Mouse (Mus musculus) heart, embryonic 12.5 days (tissue): Measurements from ENCODE around the gene Hnrnpd. TPM values are rescaled to one million over a fixed set of nuclear protein-coding genes. Genes with fewer than 3 reads are reported as not detected.
A peak's percentile ranks its signal among the peaks of the same experiment; 100 is the strongest.

Experiments
- ATAC-seq: fragments of 200-750 bp; cut with Nextera tagmentation; 2 replicates; pipeline ENCODE4 v1.8.0; 2017; ENCODE audit warnings: moderate TSS enrichment, moderate library complexity; ENCODE audit not compliant: insufficient number of reproducible peaks, low FRiP score
- H3K27ac ChIP-seq: fragments of 300-500 bp; sonication (generic); 2 replicates; pipeline ENCODE4 v1.5.1; 2016; ENCODE audit warnings: mild to moderate bottlenecking, moderate library complexity; ENCODE audit not compliant: poor library complexity, severe bottlenecking
- H3K27me3 ChIP-seq: fragments of 300-500 bp; sonication (generic); replicated peaks from 2 replicates; pipeline ENCODE4 v1.6.1; 2016; ENCODE audit warnings: mild to moderate bottlenecking, moderate library complexity
- H3K36me3 ChIP-seq: fragments of 300-500 bp; sonication (generic); 2 replicates; pipeline ENCODE4 v1.6.1; 2016; ENCODE audit warnings: mild to moderate bottlenecking, moderate library complexity
- H3K4me1 ChIP-seq: fragments of 300-500 bp; sonication (generic); replicated peaks from 2 replicates; pipeline ENCODE4 v1.6.1; 2016; ENCODE audit warnings: mild to moderate bottlenecking
- H3K4me2 ChIP-seq: fragments of 300-500 bp; sonication (generic); 2 replicates; pipeline ENCODE4 v1.6.1; 2016; ENCODE audit warnings: mild to moderate bottlenecking, moderate library complexity
- H3K4me3 ChIP-seq: fragments of 300-500 bp; sonication (generic); 2 replicates; pipeline ENCODE4 v1.5.1; 2016; ENCODE audit warnings: mild to moderate bottlenecking
- H3K9ac ChIP-seq: fragments of 300-500 bp; sonication (generic); 2 replicates; pipeline ENCODE4 v1.6.1; 2016; ENCODE audit warnings: mild to moderate bottlenecking, moderate library complexity
- H3K9me3 ChIP-seq: fragments of 300-500 bp; sonication (generic); replicated peaks from 2 replicates; pipeline ENCODE4 v1.6.1; 2016; ENCODE audit warnings: mild to moderate bottlenecking, moderate library complexity
- WGBS: fragments of 180-500 bp; shearing (Covaris S2); methylation state at CpG from one replicate; pipeline ENCODE4 v1.1.7; 2016; 5-methylcytosine and 5-hydroxymethylcytosine counted together
- polyA plus RNA-seq: library from polyadenylated mRNA; unstranded; fragments of >200 nt; fragmentation: Nextera tagmentation; extraction: Ambion mirVana; gene quantifications from 2 replicates; pipeline ENCODE4 v1.2.1, GENCODE M21; 2016

Hnrnpd gene
- 213 and 235 TPM in 2 replicates for polyA plus RNA-seq

DNA sequence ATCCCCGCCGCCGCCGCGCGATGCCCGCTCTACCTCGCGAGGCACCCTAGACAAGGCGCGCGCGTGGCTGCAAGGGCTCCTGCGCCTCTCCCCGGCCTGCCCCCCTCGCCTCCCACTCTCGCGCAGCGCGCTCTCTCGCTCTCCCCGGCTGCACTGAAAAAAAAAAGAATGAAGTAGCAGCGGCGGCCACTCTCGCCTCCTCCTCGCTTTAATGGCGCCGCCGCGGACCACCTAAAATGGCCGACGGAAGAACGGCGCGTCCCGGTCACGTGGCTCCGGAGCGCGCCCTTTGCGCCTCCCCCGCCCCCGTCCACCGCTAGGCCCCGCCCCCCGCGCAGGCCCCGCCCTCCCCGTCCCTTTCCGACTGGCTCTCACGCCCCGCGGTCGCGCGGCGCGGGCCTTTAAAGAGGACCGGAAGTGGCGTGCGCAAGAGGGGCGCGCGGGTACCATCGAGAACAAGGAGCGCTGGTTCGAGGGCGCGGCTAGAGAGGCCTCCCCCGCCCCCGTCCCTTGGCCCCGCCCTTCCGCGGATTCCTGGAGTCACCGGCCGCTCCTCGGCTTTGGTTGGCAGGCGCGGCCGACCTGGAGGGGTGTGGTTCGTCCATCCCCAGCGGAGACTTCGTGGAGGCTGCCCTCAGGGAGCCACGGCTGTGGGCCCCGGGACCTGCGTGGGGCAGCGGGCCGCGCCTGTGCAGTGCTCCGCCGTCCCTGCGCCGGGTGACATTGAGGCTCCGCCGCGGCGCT, at the start of gene Hnrnpd, which contains the start of gene 4930524J08Rik:
Hnrnpd (minus strand) TSS at position 240 of the 744 bp plus-strand sequence.
4930524J08Rik (plus strand) TSS at position 363 of the 744 bp plus-strand sequence.
- Histone ChIP-seq H3K9me3 (no peaks in the 10 kb centered on the region), H3K4me3 (peak within 1 kb of the TSS; percentile 99), H3K36me3 (no peaks in the 10 kb centered on the region), H3K4me2 (peak within 1 kb of the TSS; percentile 75), H3K27ac (peak within 1 kb of the TSS; percentile 100), H3K27me3 (no peaks in the 10 kb centered on the region), H3K9ac (peak within 1 kb of the TSS; percentile 100), H3K4me1 (peaks cover 18% of the 10 kb centered on the region)
- WGBS, result under 1% methylated on average over 85 of the region's 97 CpGs
- peak; percentile 97 for ATAC-seq

DNA sequence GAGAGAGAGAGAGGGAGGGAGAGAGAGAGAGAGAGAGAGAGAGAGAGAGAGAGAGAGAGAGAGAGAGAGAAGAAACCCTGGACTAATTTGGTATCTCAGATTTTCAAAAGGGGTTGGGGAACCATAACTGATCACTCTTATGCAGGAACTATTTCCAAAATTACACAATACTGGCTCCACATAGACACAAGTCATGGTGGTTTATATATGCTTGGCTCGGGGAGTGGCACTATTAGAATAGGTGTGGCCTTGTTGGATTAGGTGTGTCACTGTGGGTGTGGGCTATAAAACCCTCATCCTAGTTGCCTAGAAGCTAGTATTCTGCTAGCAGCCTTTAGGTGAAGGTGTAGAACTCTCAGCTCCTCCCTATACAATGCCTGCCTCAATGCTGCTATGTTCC, 46.1 kb upstream of the Hnrnpd start:
- 72% methylated on average over 1 of the region's 1 CpGs for WGBS
- Histone ChIP-seq H3K4me2 (no peak overlapping the region), H3K27me3 (no peaks in the 10 kb centered on the region), H3K4me1 (peaks cover 1% of the 10 kb centered on the region), H3K36me3 (no peaks in the 10 kb centered on the region), H3K9ac (no peak overlapping the region), H3K9me3 (peaks cover 5% of the 10 kb centered on the region; the same call in 1 of the 2 replicates), H3K4me3 (no peak overlapping the region), H3K27ac (no peak overlapping the region)
- no peak for ATAC-seq

DNA sequence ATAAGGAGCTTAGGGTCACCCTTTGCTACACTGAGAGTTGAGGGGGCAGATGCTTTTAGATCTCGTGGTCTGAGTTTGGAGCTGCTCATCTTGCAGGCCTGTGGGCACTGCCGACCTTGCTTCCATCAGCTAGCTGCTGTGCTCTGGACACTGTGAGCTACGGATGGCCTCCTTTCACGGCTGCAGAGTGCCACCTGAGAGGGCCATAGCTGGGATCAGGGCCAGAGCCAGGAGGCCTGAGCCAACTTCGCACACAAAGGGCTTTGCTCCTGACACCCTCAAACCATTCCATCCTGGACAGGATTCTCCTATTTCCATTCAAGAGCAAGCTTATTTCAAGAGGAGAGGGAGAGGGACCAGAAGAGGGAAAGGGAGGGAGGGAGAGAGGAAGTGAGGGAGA, 45.7 kb upstream of the Hnrnpd start:
- Histone ChIP-seq H3K4me1 (no peaks in the 10 kb centered on the region), H3K27me3 (no peaks in the 10 kb centered on the region), H3K4me2 (no peak overlapping the region), H3K4me3 (no peak overlapping the region), H3K27ac (no peak overlapping the region), H3K9ac (no peak overlapping the region), H3K9me3 (peaks cover 5% of the 10 kb centered on the region; the same call in 1 of the 2 replicates), H3K36me3 (no peaks in the 10 kb centered on the region)
- ATAC-seq, result no peak
- 69% methylated on average over 5 of the region's 5 CpGs for WGBS

DNA sequence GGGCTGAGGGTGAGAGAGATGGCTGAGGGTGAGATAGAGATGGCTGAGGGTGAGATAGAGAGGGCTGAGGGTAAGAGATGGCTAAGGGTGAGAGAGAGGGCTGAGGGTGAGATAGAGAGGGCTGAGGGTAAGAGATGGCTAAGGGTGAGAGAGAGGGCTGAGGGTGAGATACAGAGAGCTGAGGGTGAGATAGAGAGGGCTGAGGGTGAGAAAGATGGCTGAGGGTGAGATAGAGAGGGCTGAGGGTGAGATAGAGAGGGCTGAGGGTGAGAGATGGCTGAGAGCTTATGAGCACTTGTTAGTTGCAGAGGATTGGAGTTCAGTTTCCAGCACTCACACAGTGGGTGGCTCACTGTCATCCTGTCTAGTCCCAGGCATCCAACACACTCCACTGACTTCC, 41.4 kb upstream of the Hnrnpd start:
- Histone ChIP-seq H3K9me3 (peaks cover 5% of the 10 kb centered on the region; the same call in 1 of the 2 replicates), H3K9ac (no peak overlapping the region), H3K27me3 (no peaks in the 10 kb centered on the region), H3K4me3 (no peak overlapping the region), H3K27ac (no peak overlapping the region), H3K4me1 (no peaks in the 10 kb centered on the region), H3K36me3 (no peaks in the 10 kb centered on the region), H3K4me2 (no peak overlapping the region)
- ATAC-seq, result no peak

DNA sequence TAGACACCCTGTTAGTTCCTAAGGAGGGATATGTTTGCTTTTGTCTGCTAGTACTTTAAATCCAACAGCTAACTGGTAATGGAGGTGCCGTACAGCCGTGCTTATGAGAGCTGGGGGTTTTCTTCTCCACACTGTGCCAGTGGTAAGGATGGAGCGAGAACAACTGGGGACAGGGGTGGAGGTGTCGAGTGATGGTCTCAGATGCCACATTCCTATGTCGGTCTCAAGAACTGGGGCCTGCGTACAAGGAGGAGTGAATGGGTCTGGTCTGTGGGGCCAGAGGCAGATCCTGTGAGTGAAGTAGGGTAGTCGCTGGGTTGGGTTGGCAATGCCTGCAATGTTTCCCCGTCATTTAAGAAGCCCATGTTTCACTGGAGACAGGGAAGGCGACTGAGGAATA, 33.9 kb upstream of the Hnrnpd start:
- H3K27ac ChIP-seq, result peak overlapping the region; percentile 67

DNA sequence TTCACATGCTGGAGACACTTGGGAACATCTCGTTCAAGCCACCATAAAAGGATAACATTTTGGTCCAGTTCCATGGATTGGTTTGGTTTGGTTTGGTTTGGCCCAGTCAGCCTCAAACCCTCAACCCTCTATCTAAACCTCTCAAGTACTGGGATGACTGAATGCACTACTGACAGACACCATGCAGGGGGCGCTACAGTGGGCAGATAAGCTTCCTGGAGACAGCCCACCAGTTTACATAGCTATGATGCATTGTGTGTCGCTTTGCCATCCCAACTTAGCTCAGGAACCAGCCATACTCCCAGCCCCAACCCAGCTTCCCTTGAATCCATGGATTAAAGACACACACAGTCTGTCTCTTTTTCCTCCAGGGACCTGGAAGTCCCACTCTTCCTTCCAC, 29.7 kb upstream of the Hnrnpd start:
- no peaks in the 10 kb centered on the region for H3K9me3 ChIP-seq
- no peak overlapping the region for H3K9ac ChIP-seq
- H3K36me3 ChIP-seq, result no peaks in the 10 kb centered on the region
- H3K4me1 ChIP-seq, result peaks cover 28% of the 10 kb centered on the region
- H3K27me3 ChIP-seq, result no peaks in the 10 kb centered on the region
- H3K27ac ChIP-seq, result no peak overlapping the region
- WGBS, result 51% methylated on average over 3 of the region's 3 CpGs
- no peak overlapping the region for H3K4me2 ChIP-seq
- no peak for ATAC-seq
- no peak overlapping the region for H3K4me3 ChIP-seq

More for the DNA sequence above, 33.9 kb upstream of the Hnrnpd start:
- ATAC-seq, result peak; percentile 59; the same call in 1 of the 2 replicates
- H3K36me3 ChIP-seq, result no peaks in the 10 kb centered on the region
- H3K4me1 ChIP-seq, result peaks cover 12% of the 10 kb centered on the region
- H3K27me3 ChIP-seq, result no peaks in the 10 kb centered on the region
- H3K4me2 ChIP-seq, result peak overlapping the region; percentile 35; the same call in 1 of the 2 replicates
- no peaks in the 10 kb centered on the region for H3K9me3 ChIP-seq
- H3K9ac ChIP-seq, result no peak overlapping the region
- no peak overlapping the region for H3K4me3 ChIP-seq
- 40% methylated on average over 9 of the region's 9 CpGs for WGBS

DNA sequence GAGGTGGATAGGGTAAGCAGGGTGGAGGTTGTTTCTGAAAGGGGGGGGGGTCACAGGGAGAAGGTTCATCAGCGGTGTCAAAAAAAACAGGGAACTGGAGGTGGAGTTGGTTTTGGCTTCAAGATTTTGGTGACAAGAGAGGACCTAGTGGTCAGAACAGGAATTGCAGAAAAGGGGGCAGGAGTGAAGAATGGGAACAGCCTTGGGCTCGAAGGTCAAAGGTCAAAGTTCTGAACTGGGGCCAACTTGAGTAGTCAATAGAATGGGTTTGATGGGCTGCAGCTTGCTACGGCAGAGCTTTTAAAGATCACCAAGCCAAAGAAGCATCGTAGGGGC, 28.3 kb upstream of the Hnrnpd start:
- Histone ChIP-seq H3K4me3 (no peak overlapping the region), H3K4me2 (no peak overlapping the region), H3K9me3 (no peaks in the 10 kb centered on the region), H3K27ac (no peak overlapping the region), H3K9ac (no peak overlapping the region), H3K27me3 (no peaks in the 10 kb centered on the region), H3K36me3 (no peaks in the 10 kb centered on the region), H3K4me1 (peaks cover 21% of the 10 kb centered on the region)
- WGBS, result 89% methylated on average over 4 of the region's 4 CpGs
- ATAC-seq, result no peak

DNA sequence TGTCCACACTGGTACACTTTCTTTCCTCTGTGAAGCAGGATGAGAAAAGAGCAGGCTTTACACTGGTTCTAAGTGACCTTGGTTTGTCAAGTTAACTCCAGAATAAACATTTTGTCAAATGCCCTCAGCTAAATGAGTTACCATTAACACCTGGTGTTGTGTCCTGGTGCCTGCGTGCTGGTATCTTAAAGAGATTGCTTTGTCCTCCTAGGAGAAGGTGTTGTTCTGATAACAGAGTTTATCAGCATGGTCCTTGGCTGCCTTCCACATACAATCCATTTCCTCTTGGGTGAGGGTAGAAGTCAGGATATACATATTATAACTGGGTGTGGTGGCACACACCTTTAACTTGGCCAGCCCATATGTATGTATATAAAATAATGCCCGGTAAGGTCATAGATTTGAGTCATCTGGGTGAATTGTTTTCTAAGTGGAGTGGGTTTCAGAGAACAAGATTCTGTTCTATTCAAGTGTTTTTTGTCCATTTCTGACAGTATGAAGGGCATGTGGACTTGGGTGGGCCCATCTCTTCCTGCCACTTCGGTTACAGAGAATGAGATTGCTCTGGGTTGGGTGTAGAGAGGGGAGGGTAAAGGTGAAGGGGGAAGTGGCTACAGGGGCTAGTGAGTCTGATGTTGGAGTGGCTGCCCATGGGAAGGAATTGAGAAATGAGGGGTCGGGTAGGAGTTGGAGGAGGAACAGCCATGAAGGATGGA, 27.7 kb upstream of the Hnrnpd start:
- no peaks in the 10 kb centered on the region for H3K9me3 ChIP-seq
- no peak overlapping the region for H3K4me3 ChIP-seq
- H3K27ac ChIP-seq, result no peak overlapping the region
- H3K36me3 ChIP-seq, result no peaks in the 10 kb centered on the region
- H3K27me3 ChIP-seq, result no peaks in the 10 kb centered on the region
- no peak overlapping the region for H3K9ac ChIP-seq
- ATAC-seq, result no peak
- 59% methylated on average over 4 of the region's 4 CpGs for WGBS
- H3K4me2 ChIP-seq, result no peak overlapping the region
- peaks cover 16% of the 10 kb centered on the region for H3K4me1 ChIP-seq

DNA sequence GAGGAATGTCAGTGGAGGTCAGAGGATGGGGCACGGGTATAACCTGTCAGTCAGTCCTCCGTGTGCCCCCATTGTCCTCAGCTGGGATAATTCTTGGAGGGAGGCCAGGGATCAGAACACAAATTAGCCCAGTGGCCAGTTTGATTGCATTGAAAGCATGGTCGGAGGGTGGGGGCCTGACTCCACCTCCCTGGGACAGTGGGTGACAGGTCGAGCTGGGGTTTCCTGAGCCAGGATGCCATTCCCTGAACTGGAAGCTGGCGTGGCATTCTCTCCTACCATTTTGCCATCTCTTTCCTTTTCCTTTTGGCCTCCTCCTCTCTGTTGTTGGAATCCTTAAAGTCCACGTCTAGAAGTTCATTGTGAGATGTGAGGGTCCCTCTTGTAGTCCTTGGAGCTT, 27.2 kb upstream of the Hnrnpd start:
- H3K9me3 ChIP-seq, result no peaks in the 10 kb centered on the region
- ATAC-seq, result no peak
- no peaks in the 10 kb centered on the region for H3K27me3 ChIP-seq
- no peak overlapping the region for H3K4me3 ChIP-seq
- H3K9ac ChIP-seq, result no peak overlapping the region
- H3K4me1 ChIP-seq, result peaks cover 18% of the 10 kb centered on the region
- H3K4me2 ChIP-seq, result no peak overlapping the region
- WGBS, result 74% methylated on average over 6 of the region's 6 CpGs
- no peak overlapping the region for H3K27ac ChIP-seq
- no peaks in the 10 kb centered on the region for H3K36me3 ChIP-seq

DNA sequence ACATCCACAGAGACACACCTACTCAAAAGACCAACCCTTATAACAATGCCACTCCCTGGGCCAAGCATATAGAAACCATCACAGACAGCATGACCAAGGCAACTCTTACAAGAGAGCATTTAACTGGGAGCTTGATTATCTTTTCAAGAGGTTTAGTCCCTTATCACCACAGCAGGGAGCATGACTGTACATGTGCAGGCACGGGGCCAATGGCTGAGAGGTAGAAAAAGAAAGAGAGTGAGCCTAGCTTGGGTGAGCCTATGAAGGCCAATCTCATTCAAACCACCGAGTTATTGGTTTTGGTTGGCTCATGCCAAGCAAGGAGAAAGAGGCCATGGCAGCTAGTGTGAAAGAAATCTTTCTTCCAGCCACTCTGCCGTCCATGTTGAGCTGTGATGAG, 26.7 kb upstream of the Hnrnpd start:
- Histone ChIP-seq H3K4me1 (peaks cover 22% of the 10 kb centered on the region), H3K27me3 (no peaks in the 10 kb centered on the region), H3K9ac (no peak overlapping the region), H3K27ac (no peak overlapping the region), H3K9me3 (no peaks in the 10 kb centered on the region), H3K4me2 (no peak overlapping the region), H3K4me3 (no peak overlapping the region), H3K36me3 (no peaks in the 10 kb centered on the region)
- no peak for ATAC-seq
- WGBS, result 36% methylated on average over 3 of the region's 3 CpGs

DNA sequence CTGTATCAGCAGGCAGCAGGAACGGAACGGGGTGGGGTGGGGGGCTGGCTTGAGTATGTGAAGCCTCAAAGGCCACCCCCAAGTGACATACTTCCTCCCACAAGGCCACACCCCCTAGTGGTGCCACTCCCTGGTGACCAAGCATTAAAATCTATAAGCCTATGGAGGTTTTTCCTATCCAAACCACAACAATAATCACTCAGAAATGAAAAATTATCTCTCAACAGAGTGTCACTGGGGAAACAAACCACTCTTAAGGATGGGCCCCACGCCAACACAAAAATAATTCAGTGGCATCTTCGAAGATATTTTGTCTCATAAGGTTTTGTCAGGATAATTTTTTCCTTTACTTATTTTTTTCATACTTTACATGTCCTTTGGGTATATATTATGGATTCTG, 25.2 kb upstream of the Hnrnpd start:
- Histone ChIP-seq H3K4me1 (peaks cover 23% of the 10 kb centered on the region), H3K4me3 (no peak overlapping the region), H3K36me3 (no peaks in the 10 kb centered on the region), H3K9me3 (no peaks in the 10 kb centered on the region), H3K9ac (no peak overlapping the region), H3K4me2 (no peak overlapping the region), H3K27ac (no peak overlapping the region), H3K27me3 (no peaks in the 10 kb centered on the region)
- no peak for ATAC-seq
- 70% methylated on average over 4 of the region's 4 CpGs for WGBS
